Mouse (Mus musculus) adrenal gland, adult 18-20 months (tissue): ENCODE data around the gene Fbxl18. TPM values are rescaled to one million over a fixed set of nuclear protein-coding genes. Genes with fewer than 3 reads are reported as not detected.
"Not testable (repeated sequence)": the region's sequence is repeated elsewhere in the genome, so short reads cannot be mapped to it uniquely, and the experiment has no call there.

ENCODE experiments used
- DNase-seq, 2 experiments: peaks; one replicate each; pipeline ENCODE4 v3.0.0; 2021 to 2022; ENCODE audit warnings: low spot score in 2 of 2
- total RNA-seq, 2 experiments: library from RNA; stranded (reverse); gene quantifications; 1 replicate in 1 of 2; 2 replicates in 1 of 2; pipeline ENCODE4 v1.2.3; 2021

Fbxl18 gene
- total RNA-seq, 2 experiments from 2014 or later: 8.0 to 9.5 TPM

DNA sequence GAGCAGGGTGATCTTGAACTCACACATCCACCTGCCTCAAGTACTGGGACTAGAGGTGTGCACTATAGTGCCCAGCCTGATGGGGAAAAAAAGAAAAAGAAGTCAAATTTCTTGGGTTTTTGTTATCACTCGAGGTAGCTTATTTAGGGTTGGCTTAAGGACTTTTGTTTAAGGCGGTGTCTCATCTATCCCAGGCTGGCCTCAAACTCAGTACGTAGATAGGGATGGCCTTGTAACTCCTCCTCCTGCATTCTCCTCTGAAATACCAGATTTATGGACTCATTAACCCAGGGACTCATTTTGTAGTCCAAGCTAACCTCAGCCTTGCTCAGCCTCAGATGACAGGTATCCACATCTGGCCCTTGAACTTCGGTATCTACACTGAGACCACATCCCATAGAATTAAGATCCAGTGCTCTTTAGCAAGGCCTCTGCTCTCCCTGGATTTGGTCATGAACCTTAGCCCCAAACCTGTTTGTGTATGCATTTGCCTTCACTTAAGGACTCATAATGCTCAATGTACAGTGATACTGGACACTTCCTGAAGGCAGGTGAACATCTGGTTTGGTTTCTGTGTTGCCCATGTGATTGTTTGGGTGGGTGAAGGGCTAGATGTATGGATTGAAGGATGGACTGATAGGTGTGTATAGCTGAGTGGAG is 6.8 kb upstream of the Fbxl18 start:
- DNase-seq: no peak

DNA sequence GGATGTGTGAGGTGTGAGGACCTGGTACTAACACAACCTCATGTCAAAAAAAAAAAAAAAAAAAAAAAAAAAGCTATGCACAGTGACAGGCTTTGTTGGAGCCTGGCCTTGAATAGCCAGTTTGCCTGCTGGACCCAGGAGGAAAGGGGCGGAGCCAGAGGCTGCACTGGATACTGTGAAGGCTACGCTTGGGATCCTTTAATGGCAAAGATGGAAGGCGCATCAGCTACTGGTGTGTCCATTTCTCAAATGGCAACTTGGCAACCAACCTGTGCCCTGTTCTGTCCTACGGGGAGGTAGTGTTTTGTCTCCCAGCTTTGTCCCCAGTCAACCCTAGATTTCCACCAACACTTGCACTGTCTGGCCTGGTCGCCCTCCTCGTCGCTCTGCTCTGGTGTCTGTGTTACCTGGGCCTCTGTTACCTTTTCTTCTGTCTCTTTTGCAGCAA is 6.2 kb upstream of the Fbxl18 start:
- no peak for DNase-seq

DNA sequence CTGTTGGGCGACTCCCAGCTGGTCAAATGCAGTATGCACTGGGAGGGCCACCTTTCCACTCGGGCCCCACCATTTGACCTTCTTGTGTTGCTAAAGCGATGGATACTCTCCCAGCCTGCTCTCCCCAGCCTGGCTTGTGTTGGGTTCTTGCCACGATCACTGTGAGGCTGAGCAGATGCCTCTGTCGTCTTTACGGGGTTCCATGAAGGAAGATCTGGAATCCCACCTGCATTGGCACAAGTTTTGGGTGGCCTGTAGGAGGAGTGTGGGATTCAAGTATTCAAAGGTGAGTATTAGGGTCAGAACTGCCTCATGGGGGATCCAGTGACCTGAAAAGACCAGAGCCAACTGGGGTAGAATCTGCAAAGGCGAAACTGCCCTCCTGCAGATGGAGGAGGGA is 5.4 kb upstream of the Fbxl18 start:
- DNase-seq: no peak

DNA sequence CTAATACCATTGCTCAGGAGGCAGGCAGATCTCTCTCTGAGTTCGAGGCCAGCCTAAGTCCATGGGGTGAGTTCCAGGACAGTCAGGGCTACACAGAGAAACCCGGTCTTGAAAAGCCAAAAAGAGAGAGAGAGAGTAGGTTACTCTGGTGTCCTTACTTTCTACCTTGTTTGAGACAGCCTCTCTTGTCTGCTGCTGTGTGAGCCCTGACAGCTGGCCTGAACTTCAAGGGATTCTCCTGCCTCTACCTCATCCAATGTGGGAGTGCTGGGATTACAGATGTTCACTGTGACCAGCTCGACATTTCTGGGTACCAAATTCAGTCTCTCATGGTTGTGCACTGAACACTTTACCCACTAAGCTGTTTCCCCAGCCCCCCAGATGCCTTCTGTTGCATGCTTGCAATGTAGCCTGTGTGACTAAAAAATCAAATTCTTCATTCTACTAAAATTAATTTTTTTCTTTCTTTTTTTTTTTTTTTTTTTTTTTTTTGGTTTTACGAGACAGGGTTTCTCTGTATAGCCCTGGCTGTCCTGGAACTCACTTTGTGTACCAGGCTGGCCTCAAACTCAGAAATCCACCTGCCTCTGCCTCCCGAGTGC is 4.8 kb upstream of the Fbxl18 start:
- no peak for DNase-seq

DNA sequence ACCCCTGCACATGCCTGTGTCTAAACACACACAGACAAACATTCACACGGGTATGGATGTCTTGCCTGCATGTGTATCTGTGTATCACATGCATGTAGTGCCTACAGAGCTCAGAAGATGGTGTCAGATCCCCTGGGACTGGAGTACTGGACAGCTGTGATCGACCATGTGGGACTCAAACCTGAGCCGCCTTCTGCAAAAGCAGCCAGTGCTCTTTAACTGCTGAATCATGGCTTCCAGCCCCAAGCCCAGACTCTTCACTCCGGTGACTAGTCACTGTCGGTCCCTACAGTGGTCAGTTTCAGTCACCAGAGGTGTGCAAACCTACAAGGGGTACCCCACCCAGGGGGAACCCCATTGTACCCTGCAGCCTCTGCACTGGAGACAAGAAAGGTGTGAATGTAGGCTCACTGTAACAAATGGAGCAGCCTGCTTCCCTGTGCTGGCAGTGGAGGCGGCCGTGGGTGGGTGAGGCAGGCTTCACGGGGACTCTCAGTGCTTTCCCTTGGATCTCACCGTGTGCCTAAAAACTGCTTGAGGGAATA is 3.9 kb upstream of the Fbxl18 start:
- no peak for DNase-seq

DNA sequence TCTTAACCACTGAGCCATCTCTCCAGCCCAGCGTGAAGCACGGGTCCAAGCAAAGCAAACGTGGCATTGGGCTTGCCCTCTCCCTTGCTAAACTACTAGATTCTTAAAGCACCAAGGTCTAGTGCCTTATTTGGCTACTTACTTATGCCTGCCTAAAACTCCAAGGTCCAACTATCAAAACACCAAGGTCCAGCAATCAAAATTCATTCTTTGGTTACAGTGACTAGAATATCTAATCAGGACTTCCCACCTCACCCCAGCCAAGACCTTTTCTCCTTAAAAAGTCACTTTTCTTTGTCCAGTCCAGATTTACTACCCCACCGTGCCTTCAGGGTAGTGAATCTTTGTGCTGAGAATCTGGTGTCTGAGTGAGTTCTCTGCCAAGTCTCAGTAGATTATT is 3.1 kb upstream of the Fbxl18 start:
- no peak for DNase-seq

DNA sequence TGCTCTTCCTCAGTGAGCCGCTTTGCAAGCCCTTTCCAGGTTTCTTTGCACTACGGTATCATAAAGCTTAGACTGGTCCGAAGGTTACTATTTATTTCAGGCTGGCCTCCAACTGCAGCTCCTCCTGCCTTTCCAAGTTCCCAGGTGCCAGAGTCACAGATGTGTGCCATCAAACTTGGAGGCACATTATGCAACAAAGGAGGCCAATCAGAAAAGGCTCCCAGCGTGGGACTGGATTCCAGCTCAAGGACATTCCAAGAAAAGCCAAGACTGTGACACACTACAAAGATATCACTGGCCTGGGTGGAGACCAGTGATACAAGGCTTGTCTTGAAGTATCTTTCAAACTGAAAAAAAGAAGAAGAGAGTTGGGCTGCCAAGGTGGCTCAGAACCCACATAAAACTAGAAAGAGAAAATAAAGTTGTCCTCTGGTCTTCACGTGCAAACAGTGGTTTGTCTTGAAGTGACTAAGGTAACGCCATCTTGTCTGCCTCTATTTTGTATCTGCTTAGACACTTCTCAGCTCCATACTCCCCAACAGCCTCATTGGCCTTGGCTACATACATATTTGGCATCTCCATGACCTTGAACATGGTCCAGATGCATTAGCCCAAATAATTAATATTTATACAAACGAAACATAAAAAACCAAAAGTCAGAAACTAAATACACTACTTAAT is 2.5 kb upstream of the Fbxl18 start:
- no peak for DNase-seq

DNA sequence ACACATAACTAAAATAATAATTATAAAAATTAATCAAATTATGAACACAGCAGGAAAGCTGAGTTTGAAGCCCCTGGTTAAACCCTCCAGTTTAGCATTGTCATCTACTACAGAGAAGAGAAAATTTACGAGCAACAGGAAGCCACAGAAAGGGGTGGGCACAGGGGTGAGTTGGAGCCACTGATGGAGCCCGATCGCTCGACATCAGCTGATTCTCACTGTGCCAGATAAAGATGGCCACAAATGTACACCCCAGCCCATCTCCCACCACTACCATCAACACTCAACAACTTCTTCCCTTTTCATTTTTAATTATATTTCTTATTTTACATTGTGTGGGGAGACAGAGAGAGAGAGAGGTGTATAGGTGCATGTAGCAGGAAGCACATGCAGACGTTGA is 1.5 kb upstream of the Fbxl18 start:
- no peak for DNase-seq

DNA sequence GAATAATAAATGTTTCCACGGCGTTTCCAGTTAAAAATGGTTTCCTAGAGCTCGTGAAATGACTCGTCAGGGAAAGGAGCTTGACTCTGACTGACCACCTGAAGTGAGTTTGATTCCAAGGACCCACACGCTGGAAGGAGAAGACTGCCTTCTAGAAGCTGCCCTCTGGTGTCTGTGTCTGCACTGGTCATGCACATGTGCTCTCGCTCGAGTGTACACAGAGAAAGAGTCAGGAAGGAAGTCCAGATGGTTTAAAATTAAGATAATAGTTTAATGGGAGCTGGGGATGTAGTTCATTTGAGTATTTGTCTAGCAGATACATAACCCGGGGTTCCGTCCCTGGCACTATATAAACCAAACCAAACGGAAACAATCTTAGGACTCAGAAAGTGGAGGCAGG is 971 bp upstream of the Fbxl18 start:
- DNase-seq: no peak

DNA sequence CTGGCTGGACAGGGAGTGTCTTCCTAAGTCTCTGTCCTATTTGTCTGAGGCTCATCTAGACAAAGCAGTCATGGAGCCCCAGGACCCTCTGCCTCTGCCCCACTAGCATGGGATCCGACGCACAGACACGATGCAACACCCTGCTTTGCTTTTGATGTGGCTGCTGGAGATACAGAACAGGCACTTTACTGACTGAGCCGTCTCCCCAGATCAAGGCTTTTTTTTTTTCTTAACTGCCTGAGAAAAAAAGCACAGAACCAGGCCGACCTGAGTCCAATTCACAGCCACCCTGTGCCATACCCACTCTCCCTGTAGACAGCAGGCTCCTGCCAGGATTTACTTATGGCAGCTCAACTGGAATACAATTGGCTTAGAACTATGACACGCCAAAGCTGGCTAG is 3.8 kb downstream of the Fbxl18 start:
- no peak for DNase-seq

DNA sequence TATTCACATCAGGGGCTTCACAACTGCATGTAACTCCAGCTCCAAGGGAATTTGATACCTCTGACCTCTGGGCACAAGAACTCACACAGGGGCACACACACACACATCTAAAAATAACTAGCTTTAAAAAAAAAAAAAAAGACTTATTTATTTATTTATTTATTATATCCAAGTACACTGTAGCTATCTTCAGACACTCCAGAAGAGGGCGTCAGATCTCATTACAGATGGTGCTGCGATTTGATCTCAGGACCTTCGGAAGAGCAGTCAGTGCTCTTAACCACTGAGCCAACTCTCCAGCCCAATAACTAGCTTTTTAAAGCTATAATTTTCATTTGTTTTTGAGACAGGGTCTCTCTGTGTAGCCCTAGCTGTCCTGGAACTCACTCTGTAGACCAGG is 7.7 kb downstream of the Fbxl18 start:
- not testable (repeated sequence) for DNase-seq

DNA sequence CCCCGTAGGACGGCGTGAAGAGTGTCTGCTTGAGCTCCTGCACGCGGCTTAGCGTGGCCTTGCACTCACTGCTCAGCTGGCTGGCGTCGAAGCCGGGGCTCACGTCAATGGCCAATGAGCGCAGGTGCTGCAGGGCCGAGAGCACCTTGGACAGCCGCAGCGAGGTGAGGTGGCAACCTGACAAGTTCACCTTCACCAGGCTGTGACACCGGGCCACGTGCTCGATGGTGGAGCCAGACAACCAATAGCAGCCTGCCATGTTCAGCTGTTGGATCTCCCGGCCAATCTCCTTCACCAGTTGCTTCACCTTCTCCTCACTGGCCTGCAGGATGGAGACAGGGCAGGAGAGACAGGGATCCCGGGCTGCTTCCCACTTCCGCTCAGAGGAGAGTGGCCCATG is 8.5 kb downstream of the Fbxl18 start:
- DNase-seq: no peak

DNA sequence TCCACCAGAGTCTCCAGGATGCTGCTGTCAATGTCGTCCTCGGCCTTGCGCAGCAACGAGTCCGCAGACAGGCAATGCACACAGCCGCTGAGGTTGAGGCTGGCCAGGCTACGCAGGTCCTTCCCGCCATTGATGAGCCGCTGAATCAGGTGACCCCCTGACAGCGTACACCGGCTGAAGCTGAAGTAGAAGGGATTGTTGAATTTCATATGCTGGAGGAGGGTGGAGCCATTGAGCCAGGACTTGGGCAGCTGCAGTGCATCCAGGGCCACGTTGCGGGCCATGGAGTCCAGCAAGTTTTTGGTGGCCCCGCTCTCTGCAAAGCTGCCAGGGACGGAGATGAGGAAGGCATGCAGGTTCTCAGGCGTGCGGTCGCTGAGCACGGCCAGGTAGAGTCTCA is 9.0 kb downstream of the Fbxl18 start:
- DNase-seq: no peak

DNA sequence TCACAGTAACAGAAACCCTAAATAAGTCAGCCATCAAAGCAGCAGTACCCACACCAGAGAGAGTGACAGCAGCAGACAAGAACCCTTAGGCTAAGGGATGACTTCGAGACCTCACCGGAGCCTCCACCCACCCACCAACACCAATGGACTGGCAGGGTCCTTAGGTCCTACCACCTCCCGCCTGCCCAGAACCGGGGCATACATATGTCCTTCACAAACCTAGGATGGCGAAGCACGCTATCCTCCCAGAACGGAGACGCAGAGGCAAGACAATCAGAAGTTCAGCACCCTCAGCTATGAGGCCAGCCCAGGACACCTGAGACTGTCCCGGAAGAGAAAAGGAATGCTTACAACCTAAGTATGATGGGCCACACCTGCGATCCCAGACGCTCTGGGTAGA is 12.8 kb downstream of the Fbxl18 start:
- no peak for DNase-seq

DNA sequence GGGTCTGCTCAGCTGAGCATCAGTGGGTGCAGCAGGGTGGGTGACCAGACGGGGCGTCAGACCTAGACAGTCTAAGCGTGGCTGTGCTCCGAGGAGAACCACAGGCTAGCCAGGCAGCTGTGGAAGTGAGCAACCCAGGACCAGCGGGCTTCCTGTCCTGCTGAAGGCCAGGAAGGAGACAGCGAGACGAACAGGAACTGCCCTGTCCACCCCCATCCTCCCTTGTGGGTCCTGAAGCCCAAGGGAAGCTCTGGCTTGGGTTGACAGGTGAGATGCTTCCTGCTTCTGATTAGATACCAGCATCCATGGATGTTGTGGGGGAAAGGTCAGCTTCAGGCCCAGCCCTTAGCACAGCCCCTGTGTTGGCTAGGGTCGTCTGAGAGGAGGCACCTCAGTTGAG is 13.3 kb downstream of the Fbxl18 start:
- DNase-seq: no peak

DNA sequence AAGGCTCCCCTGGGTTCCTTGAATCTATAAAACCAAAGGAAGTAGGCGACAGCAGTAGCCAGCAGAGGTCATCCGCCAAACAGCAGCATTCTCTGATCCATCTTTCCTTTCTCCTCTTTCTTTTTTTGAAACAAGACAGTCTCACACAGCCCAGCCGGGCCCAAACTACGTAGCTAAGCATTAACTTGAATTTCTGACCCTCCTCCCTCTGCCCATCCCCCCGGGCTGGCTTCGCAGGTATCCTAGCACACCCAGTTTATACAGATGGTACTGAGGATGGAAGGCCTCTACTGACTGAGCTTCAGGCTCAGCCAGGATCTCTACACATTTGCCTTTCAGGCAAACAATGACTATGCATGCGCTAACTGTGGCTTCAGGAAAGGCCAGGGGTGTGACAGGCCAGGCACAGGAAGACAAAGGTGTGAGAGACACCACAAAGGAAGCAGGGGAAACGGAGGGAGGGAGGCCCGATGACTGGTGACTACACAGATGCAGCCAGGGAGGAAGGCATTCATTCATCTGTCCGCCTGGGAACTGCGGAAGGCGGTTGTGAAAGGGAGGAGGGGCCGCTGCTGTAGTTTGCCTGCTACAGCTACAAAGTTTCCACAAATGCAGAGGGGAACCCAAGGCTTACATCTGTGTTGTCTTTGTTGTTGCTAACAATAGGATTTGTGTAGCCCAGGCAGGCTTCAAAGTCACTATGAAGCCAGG is 14.3 kb downstream of the Fbxl18 start:
- DNase-seq: no peak

DNA sequence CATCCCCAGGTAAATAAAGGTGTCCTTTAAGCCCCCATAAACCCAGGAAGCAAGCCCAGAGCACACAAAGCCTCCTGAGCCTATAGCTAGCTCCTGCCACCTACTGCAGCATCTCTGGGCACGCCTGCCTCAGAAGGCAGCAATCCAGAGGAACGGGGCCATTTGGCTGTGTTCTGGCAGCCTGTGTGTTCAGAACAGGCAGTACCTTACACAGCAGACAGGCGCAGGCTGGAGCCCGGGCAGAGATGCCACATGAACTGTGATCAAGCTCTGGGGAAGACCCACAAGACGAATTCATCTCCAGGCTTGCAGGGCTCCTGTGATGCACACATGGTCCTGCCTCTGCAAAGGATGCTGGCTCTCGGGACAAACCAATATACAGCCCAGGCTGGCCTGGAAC is 15.0 kb downstream of the Fbxl18 start:
- DNase-seq: no peak

DNA sequence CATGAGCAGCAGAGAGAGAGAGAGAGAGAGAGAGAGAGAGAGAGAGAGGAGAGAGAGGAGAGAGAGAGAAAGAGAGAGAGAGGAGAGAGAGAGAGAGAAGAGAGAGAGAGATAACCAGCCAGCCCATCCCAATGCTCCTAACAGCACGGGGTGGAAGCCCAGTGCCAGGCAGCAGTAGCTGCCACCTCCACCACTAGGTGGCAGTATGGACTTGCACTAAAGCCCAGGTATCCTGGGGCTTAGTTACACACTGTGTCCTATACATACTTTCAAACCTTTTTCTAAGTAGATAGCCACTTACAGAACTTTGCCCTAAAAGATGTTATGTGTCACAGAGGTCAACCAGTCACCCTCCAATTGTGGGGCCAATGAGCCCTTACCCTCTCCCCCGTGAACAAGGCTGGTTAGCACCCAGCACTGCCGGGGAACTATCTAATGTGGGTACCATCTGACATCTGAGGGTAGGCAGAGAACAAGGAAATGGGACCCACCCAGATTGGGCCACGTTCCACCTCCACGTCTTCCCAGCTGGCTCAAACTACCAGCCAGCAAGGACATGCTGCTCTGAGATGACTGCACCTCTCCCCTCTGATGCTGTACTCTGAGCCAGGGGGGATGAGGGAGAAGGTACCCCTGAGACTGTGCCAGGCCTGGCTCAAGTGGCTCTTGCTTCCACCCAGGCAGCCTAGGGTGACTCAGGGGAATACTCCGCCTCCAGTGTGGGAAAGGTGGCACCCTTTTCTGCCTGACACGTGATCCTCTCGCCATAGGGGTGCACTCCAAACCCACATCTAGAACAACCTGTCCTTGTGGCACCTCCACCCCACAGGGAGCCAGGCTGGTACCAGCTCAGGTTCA is 15.7 kb downstream of the Fbxl18 start:
- peak; percentile 69 to 77 for DNase-seq

DNA sequence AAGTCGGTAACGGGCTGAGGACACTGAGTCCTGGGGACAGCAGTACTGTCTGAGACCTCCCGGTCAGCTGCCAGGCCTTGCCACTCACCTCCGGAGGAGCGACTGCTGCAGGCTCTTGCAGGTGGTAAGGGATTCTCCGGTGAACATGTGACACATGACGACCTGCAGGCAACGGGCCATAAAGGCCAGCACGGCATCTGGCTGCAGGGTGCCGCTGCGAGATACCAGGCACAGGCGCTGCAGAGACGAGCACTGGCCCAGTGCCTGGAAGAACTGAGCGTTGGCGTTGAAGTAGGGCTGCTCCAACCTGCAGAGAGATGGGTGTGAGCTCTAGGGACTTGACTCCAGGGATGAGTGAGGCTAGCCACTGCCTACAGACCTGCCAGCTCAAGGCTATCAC is 16.7 kb downstream of the Fbxl18 start:
- DNase-seq: no peak

DNA sequence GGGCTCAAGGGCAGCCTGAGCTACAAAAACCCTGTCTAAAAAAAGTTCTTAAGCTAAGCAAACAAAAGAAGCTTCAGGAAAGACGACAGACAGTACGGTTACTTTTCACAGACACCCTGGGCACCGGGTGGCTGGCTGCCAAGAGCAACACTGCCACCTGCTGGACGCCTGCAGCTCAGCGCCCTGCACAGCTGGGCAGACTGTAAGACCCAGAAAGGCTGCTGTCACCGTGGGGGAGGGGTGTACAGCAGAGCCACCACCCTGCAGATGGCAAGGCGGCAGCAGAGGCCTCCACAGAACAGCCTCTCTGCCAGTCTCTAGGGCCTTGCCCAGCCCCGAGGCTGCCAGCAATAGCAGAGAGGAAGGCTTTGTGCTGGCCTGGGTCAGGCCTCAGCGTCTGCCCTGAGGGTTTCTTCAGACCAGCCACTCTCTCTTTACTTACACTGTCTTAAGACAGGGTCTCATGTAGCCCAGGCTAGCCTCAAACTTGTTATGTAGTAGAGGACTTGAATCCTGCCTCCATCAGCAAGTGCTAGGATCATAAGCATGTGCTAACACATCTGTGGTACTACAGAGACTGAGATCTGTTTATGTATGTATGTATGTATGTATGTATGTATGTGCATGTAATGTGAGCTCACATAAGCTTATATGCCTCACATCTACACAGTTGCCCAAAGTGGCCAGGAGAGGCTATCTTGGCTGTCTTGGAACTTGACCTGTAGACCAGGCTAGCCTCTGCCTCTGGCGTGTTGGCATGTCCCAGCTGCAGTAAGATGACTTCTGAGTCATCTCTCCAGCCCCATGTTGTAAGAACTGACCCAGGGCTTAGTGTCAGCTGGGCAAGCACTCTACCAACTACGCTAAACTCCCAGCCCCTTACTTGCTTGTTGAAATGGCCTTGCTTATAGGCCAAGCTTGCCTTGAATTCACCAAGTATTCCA is 17.6 kb downstream of the Fbxl18 start:
- DNase-seq: peak; percentile 91 to 93
